Comparison of ENCODE assay signal across 25 mouse cellular contexts in the genomic region with DNA sequence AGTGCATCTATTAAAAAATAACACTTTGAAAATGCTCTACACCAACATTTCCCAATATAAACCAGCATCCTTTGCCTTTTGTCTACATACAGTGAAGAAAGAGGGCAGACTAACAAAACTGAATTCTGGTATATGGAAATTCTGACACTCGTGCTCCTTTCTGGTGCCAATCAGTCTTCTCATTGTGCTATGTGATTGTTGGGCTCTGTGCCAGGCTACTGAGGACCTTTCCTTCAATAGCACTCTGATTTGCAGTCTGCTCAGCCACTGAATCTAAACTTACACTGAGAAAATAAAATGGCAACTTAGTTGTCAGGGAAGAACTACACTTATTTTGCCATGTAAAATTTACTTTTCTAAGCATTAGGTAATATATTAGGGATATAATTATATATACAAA.
A peak's percentile ranks its signal among the peaks of the same experiment; 100 is the strongest.
DNase-seq lines count a peak whose midpoint lies in the region; ATAC-seq and TF ChIP-seq lines count a peak whose summit lies in the region.
"Had no signal": no experiment of that assay in that cellular context is flagged by ENCODE, and none has a peak within 500 bp of the region (broad histone marks: within the 10 kb centered on the region; RNA-seq: fewer than 3 reads in every experiment).

No protein-coding gene starts in this region.

- intact Hi-C loops in left cerebral cortex, postnatal 14 days (cut with DNase I), result no loop called here
- intact Hi-C loops in left cerebral cortex, adult 2 months (cut with DNase I), result no loop called here

- peak; percentile 75 for ATAC-seq in forebrain, embryonic 14.5 days
- no peak for ATAC-seq in forebrain, embryonic 12.5 days (ENCODE audit: low FRiP score)
- ATAC-seq in forebrain, embryonic 16.5 days, result peak; percentile 52
- no peak for ATAC-seq in intestine, postnatal 0 days
- ATAC-seq: CD4-positive, CD25-positive, alpha-beta regulatory T cell, adult 4 months; midbrain, embryonic 13.5 days had no signal

- H3K4me1 ChIP-seq in forebrain, embryonic 14.5 days (ENCODE audit: control insufficient read depth, insufficient read depth, low read length), result no peaks in the 10 kb centered on the region; the same call in 1 of the 2 replicates
- no peaks in the 10 kb centered on the region for H3K4me1 ChIP-seq in forebrain, embryonic 12.5 days
- 0 out of 2 replicates have a peak, but pooled peaks cover 4% of the 10 kb centered on the region for H3K4me1 ChIP-seq in forebrain, embryonic 16.5 days (replicated peaks; ENCODE audit: control insufficient read depth, insufficient read depth, low read length)
- H3K4me1 ChIP-seq in intestine, postnatal 0 days (replicated peaks; ENCODE audit: control insufficient read depth, insufficient read depth, low read length), result no peaks in the 10 kb centered on the region
- H3K4me1 ChIP-seq: embryonic facial prominence, embryonic 12.5 days; hindbrain, embryonic 10.5 days; midbrain, embryonic 13.5 days; neural tube, embryonic 15.5 days had no signal

- peak; percentile 78 for DNase-seq in forebrain, embryonic 14.5 days (ENCODE audit: low spot score)
- DNase-seq in left cerebral cortex, postnatal 14 days (ENCODE audit: low spot score in 2 of 2), result peak; percentile 5 to 10
- DNase-seq in left cerebral cortex, adult 2 months (ENCODE audit: extremely low spot score in 1 of 2, low spot score in 2 of 2), result no peak
- peak; percentile 6 for DNase-seq in brain, adult 2 months (ENCODE audit: low read depth, low spot score)
- DNase-seq: adrenal gland, postnatal 14 days; cerebellum, adult 2 months; embryo, embryonic 11 days; gastrocnemius, postnatal 10 days; heart, postnatal 14 days; kidney, adult 11 months; kidney, postnatal 14 days; liver; lung, adult 2 months; lung, postnatal 10 days; thymus, postnatal 4 days had no signal

- TF ChIP-seq CTCF in left cerebral cortex, adult 2 months (IDR thresholded peaks at IDR 0.05), result no peak
- no peak for TF ChIP-seq CTCF in intestine, postnatal 0 days (IDR thresholded peaks at IDR 0.05; ENCODE audit: low read depth)

- H3K4me2 ChIP-seq in forebrain, embryonic 14.5 days (ENCODE audit: low read length), result no peak overlapping the region
- H3K4me2 ChIP-seq in forebrain, embryonic 12.5 days, result no peak overlapping the region
- H3K4me2 ChIP-seq in forebrain, embryonic 16.5 days (ENCODE audit: low read length), result no peak overlapping the region
- H3K4me2 ChIP-seq in intestine, postnatal 0 days (replicated peaks; ENCODE audit: low read depth), result no peak overlapping the region
- H3K4me2 ChIP-seq: embryonic facial prominence, embryonic 12.5 days; midbrain, embryonic 13.5 days; neural tube, embryonic 15.5 days had no signal

- H3K9me3 ChIP-seq in forebrain, embryonic 14.5 days (replicated peaks; ENCODE audit: control insufficient read depth, low read length), result no peaks in the 10 kb centered on the region
- no peaks in the 10 kb centered on the region for H3K9me3 ChIP-seq in forebrain, embryonic 12.5 days
- no peaks in the 10 kb centered on the region for H3K9me3 ChIP-seq in forebrain, embryonic 16.5 days (ENCODE audit: control insufficient read depth, low read length)
- H3K9me3 ChIP-seq in intestine, postnatal 0 days (ENCODE audit: control insufficient read depth), result no peaks in the 10 kb centered on the region
- H3K9me3 ChIP-seq: embryonic facial prominence, embryonic 12.5 days; hindbrain, embryonic 10.5 days; midbrain, embryonic 13.5 days; neural tube, embryonic 15.5 days had no signal

- H3K9ac ChIP-seq in forebrain, embryonic 14.5 days (ENCODE audit: low read length), result no peak overlapping the region
- H3K9ac ChIP-seq in forebrain, embryonic 12.5 days, result no peak overlapping the region
- no peak overlapping the region for H3K9ac ChIP-seq in forebrain, embryonic 16.5 days (replicated peaks; ENCODE audit: low read depth, low read length)
- H3K9ac ChIP-seq in intestine, postnatal 0 days (ENCODE audit: low read depth, low read length), result no peak overlapping the region
- H3K9ac ChIP-seq: embryonic facial prominence, embryonic 12.5 days; liver, embryonic 14.5 days; midbrain, embryonic 13.5 days; neural tube, embryonic 15.5 days had no signal

- no peak overlapping the region for H3K4me3 ChIP-seq in forebrain, embryonic 14.5 days (ENCODE audit: low read depth, low read length)
- H3K4me3 ChIP-seq in forebrain, embryonic 12.5 days (replicated peaks), result no peak overlapping the region
- H3K4me3 ChIP-seq in left cerebral cortex, adult 2 months, result no peak overlapping the region
- H3K4me3 ChIP-seq in forebrain, embryonic 16.5 days (replicated peaks; ENCODE audit: low read length), result no peak overlapping the region
- H3K4me3 ChIP-seq in intestine, postnatal 0 days (ENCODE audit: low read depth, low read length), result no peak overlapping the region
- H3K4me3 ChIP-seq: embryonic facial prominence, embryonic 12.5 days; hindbrain, embryonic 10.5 days; midbrain, embryonic 13.5 days; neural tube, embryonic 15.5 days had no signal

- WGBS in forebrain, embryonic 14.5 days, result 20% methylated on average over 1 of the region's 1 CpGs
- WGBS in forebrain, embryonic 12.5 days, result 41% methylated on average over 1 of the region's 1 CpGs
- 20% methylated on average over 1 of the region's 1 CpGs for WGBS in forebrain, embryonic 16.5 days
- 65% methylated on average over 1 of the region's 1 CpGs for WGBS in intestine, postnatal 0 days

- H3K27ac ChIP-seq in forebrain, embryonic 14.5 days (ENCODE audit: low read depth, low read length), result no peak overlapping the region
- no peak overlapping the region for H3K27ac ChIP-seq in forebrain, embryonic 12.5 days
- H3K27ac ChIP-seq in left cerebral cortex, adult 2 months, result no peak overlapping the region
- H3K27ac ChIP-seq in forebrain, embryonic 16.5 days (ENCODE audit: low read length), result no peak overlapping the region
- no peak overlapping the region for H3K27ac ChIP-seq in intestine, postnatal 0 days (ENCODE audit: low read depth, low read length)
- H3K27ac ChIP-seq: embryonic facial prominence, embryonic 12.5 days; hindbrain, embryonic 10.5 days; liver, embryonic 14.5 days; macrophage; midbrain, embryonic 13.5 days; neural tube, embryonic 15.5 days had no signal

- H3K27me3 ChIP-seq in forebrain, embryonic 14.5 days (replicated peaks; ENCODE audit: control insufficient read depth, insufficient read depth, low read length), result no peaks in the 10 kb centered on the region
- H3K27me3 ChIP-seq in forebrain, embryonic 12.5 days, result no peaks in the 10 kb centered on the region
- no peaks in the 10 kb centered on the region for H3K27me3 ChIP-seq in forebrain, embryonic 16.5 days (replicated peaks; ENCODE audit: control insufficient read depth, insufficient read depth, low read length)
- no peaks in the 10 kb centered on the region for H3K27me3 ChIP-seq in intestine, postnatal 0 days (replicated peaks; ENCODE audit: control insufficient read depth, insufficient read depth, low read length)
- H3K27me3 ChIP-seq: embryonic facial prominence, embryonic 12.5 days; midbrain, embryonic 13.5 days; neural tube, embryonic 15.5 days had no signal

- H3K36me3 ChIP-seq in forebrain, embryonic 14.5 days (ENCODE audit: control insufficient read depth, insufficient read depth, low read length), result no peaks in the 10 kb centered on the region
- no peaks in the 10 kb centered on the region for H3K36me3 ChIP-seq in forebrain, embryonic 12.5 days (replicated peaks)
- H3K36me3 ChIP-seq in forebrain, embryonic 16.5 days (ENCODE audit: control insufficient read depth, insufficient read depth), result no peaks in the 10 kb centered on the region
- H3K36me3 ChIP-seq in intestine, postnatal 0 days (ENCODE audit: control insufficient read depth, insufficient read depth), result no peaks in the 10 kb centered on the region
- H3K36me3 ChIP-seq: embryonic facial prominence, embryonic 12.5 days; hindbrain, embryonic 10.5 days; midbrain, embryonic 13.5 days; neural tube, embryonic 15.5 days had no signal

Comparison
In these comparisons a context has a peak if more than half of its experiments do, and no peak if none do; other contexts are left out.
1. ATAC-seq: peak in forebrain, embryonic 14.5 days (single experiment) and forebrain, embryonic 16.5 days (single experiment); none in forebrain, embryonic 12.5 days (single experiment) and intestine, postnatal 0 days (single experiment).
2. DNase-seq: peak in forebrain, embryonic 14.5 days (single experiment), left cerebral cortex, postnatal 14 days (2 of 2) and brain, adult 2 months (single experiment); none in left cerebral cortex, adult 2 months (0 of 2).